Mouse (Mus musculus) intestine, embryonic 14.5 days (tissue): ENCODE results near the gene Slc44a3. TPM values are rescaled to one million over a fixed set of nuclear protein-coding genes. Genes with fewer than 3 reads are reported as not detected.
A peak's percentile ranks its signal among the peaks of the same experiment; 100 is the strongest.

Experiments
- ATAC-seq: fragments of 200-750 bp; cut with Nextera tagmentation; replicated peaks from 2 replicates; pipeline ENCODE4 v1.8.0; 2017; ENCODE audit warnings: low read depth, moderate number of reproducible peaks, moderate TSS enrichment, moderate library complexity; ENCODE audit not compliant: low FRiP score, low TSS enrichment
- DNase-seq: peaks from one replicate; pipeline ENCODE4 v3.0.0-alpha.2; 2018; ENCODE audit warnings: low spot score
- H3K27ac ChIP-seq: fragments of 300-500 bp; sonication (generic); 2 replicates; pipeline ENCODE4 v1.5.1; 2014; ENCODE audit warnings: low read depth, mild to moderate bottlenecking, control low read depth
- H3K27me3 ChIP-seq: fragments of 300-500 bp; sonication (generic); replicated peaks from 2 replicates; pipeline ENCODE4 v1.6.1; 2014; ENCODE audit warnings: low read length, control low read depth; ENCODE audit not compliant: control insufficient read depth, insufficient read depth
- H3K36me3 ChIP-seq: fragments of 300-500 bp; sonication (generic); 2 replicates; pipeline ENCODE4 v1.6.1; 2014; ENCODE audit warnings: low read length, control low read depth; ENCODE audit not compliant: control insufficient read depth, insufficient read depth
- H3K4me1 ChIP-seq: fragments of 300-500 bp; sonication (generic); replicated peaks from 2 replicates; pipeline ENCODE4 v1.6.1; 2014; ENCODE audit warnings: low read length, control low read depth, mixed read lengths; ENCODE audit not compliant: control insufficient read depth, insufficient read depth
- H3K4me2 ChIP-seq: fragments of 300-500 bp; sonication (generic); 2 replicates; pipeline ENCODE4 v1.6.1; 2014; ENCODE audit warnings: low read length
- H3K4me3 ChIP-seq: fragments of 300-500 bp; sonication (generic); 2 replicates; pipeline ENCODE4 v1.5.1; 2014; ENCODE audit warnings: low read depth, low read length, control low read depth, mixed read lengths
- H3K9ac ChIP-seq: fragments of 300-500 bp; sonication (generic); 2 replicates; pipeline ENCODE4 v1.6.1; 2014; ENCODE audit warnings: mild to moderate bottlenecking, low read length
- H3K9me3 ChIP-seq: fragments of 300-500 bp; sonication (generic); 2 replicates; pipeline ENCODE4 v1.6.1; 2016; ENCODE audit warnings: low read length, control low read depth; ENCODE audit not compliant: control insufficient read depth
- WGBS: fragments of 180-500 bp; shearing (Covaris S2); extraction: QIAGEN DNeasy Blood & Tissue Kit; methylation state at CpG from one replicate; pipeline ENCODE4 v1.1.7; 2014; 5-methylcytosine and 5-hydroxymethylcytosine counted together
- polyA plus RNA-seq: library from polyadenylated mRNA; unstranded; fragments of >200 nt; fragmentation: Nextera tagmentation; extraction: Ambion mirVana; gene quantifications from 2 replicates; pipeline ENCODE4 v1.2.1, GENCODE M21; 2014

Slc44a3 gene
- polyA plus RNA-seq, 1 experiment from 2014 or later: 34.4 TPM

GRCm38 (mm10) chr3:121449527-121449926 is 82.7 kb downstream of the Slc44a3 start:
- no peak for DNase-seq
- WGBS: 58% methylated on average over 8 of the region's 8 CpGs

GRCm38 (mm10) chr3:121448606-121449005 is 83.6 kb downstream of the Slc44a3 start:
- H3K27me3 ChIP-seq: no peaks in the 10 kb centered on the region
- H3K4me2 ChIP-seq: no peak overlapping the region
- peaks cover 42% of the 10 kb centered on the region for H3K36me3 ChIP-seq
- peaks cover 3% of the 10 kb centered on the region; the same call in 1 of the 2 replicates for H3K9me3 ChIP-seq
- WGBS: 74% methylated on average over 8 of the region's 8 CpGs
- no peak; the same call in 1 of the 2 replicates for ATAC-seq
- H3K4me1 ChIP-seq: peaks cover 16% of the 10 kb centered on the region
- no peak overlapping the region for H3K9ac ChIP-seq
- no peak overlapping the region for H3K4me3 ChIP-seq
- H3K27ac ChIP-seq: no peak overlapping the region
- DNase-seq: no peak

More at GRCm38 (mm10) chr3:121449527-121449926, 82.7 kb downstream of the Slc44a3 start:
- ATAC-seq: peak; percentile 26
- peaks cover 3% of the 10 kb centered on the region; the same call in 1 of the 2 replicates for H3K9me3 ChIP-seq
- H3K4me3 ChIP-seq: no peak overlapping the region
- H3K27ac ChIP-seq: 0 out of 2 replicates have a peak overlapping the region, but pooled peaks have one; percentile 7
- H3K27me3 ChIP-seq: no peaks in the 10 kb centered on the region
- H3K4me1 ChIP-seq: peaks cover 16% of the 10 kb centered on the region
- H3K4me2 ChIP-seq: no peak overlapping the region
- peaks cover 47% of the 10 kb centered on the region for H3K36me3 ChIP-seq
- no peak overlapping the region for H3K9ac ChIP-seq

- Histone ChIP-seq H3K4me1 (peaks cover 16% of the 10 kb centered on the region), H3K4me3 (no peak overlapping the region), H3K9me3 (peaks cover 3% of the 10 kb centered on the region; the same call in 1 of the 2 replicates), H3K27ac (no peak overlapping the region), H3K36me3 (peaks cover 42% of the 10 kb centered on the region), H3K9ac (no peak overlapping the region), H3K27me3 (no peaks in the 10 kb centered on the region), H3K4me2 (no peak overlapping the region)
- DNase-seq (no peak), ATAC-seq (no peak; the same call in 1 of the 2 replicates)
- WGBS: 48% methylated on average over 11 of the region's 11 CpGs
Measured at GRCm38 (mm10) chr3:121448029-121448468, 84.2 kb downstream of the Slc44a3 start.

- H3K4me2 ChIP-seq: no peak overlapping the region
- no peak overlapping the region for H3K27ac ChIP-seq
- no peak overlapping the region for H3K4me3 ChIP-seq
- no peaks in the 10 kb centered on the region for H3K27me3 ChIP-seq
- ATAC-seq (no peak), DNase-seq (no peak)
- peaks cover 38% of the 10 kb centered on the region for H3K36me3 ChIP-seq
- H3K9ac ChIP-seq: no peak overlapping the region
- peaks cover 3% of the 10 kb centered on the region; the same call in 1 of the 2 replicates for H3K9me3 ChIP-seq
- H3K4me1 ChIP-seq: peaks cover 21% of the 10 kb centered on the region
- WGBS: 62% methylated on average over 8 of the region's 8 CpGs
Measured at GRCm38 (mm10) chr3:121446454-121446853, 85.8 kb downstream of the Slc44a3 start.

- H3K36me3 ChIP-seq: peaks cover 30% of the 10 kb centered on the region
- peaks cover 3% of the 10 kb centered on the region; the same call in 1 of the 2 replicates for H3K9me3 ChIP-seq
- no peak overlapping the region for H3K9ac ChIP-seq
- 94% methylated on average over 6 of the region's 6 CpGs for WGBS
- H3K27ac ChIP-seq: no peak overlapping the region
- H3K4me2 ChIP-seq: no peak overlapping the region
- peaks cover 32% of the 10 kb centered on the region for H3K4me1 ChIP-seq
- ATAC-seq (no peak), DNase-seq (no peak)
- H3K4me3 ChIP-seq: no peak overlapping the region
- H3K27me3 ChIP-seq: no peaks in the 10 kb centered on the region
Measured at GRCm38 (mm10) chr3:121444414-121444813, 87.8 kb downstream of the Slc44a3 start.

GRCm38 (mm10) chr3:121443861-121444271 is 88.3 kb downstream of the Slc44a3 start:
- no peak overlapping the region for H3K4me3 ChIP-seq
- no peak overlapping the region for H3K27ac ChIP-seq
- no peaks in the 10 kb centered on the region for H3K27me3 ChIP-seq
- peaks cover 32% of the 10 kb centered on the region for H3K4me1 ChIP-seq
- no peak for DNase-seq
- H3K36me3 ChIP-seq: peaks cover 29% of the 10 kb centered on the region; the same call in 1 of the 2 replicates
- ATAC-seq: no peak
- H3K4me2 ChIP-seq: no peak overlapping the region
- no peak overlapping the region for H3K9ac ChIP-seq
- 69% methylated on average over 4 of the region's 4 CpGs for WGBS
- H3K9me3 ChIP-seq: peaks cover 3% of the 10 kb centered on the region; the same call in 1 of the 2 replicates

- Histone ChIP-seq H3K4me1 (peaks cover 34% of the 10 kb centered on the region), H3K27me3 (no peaks in the 10 kb centered on the region), H3K27ac (no peak overlapping the region), H3K36me3 (peaks cover 28% of the 10 kb centered on the region; the same call in 1 of the 2 replicates), H3K9ac (no peak overlapping the region), H3K9me3 (peaks cover 3% of the 10 kb centered on the region; the same call in 1 of the 2 replicates), H3K4me3 (no peak overlapping the region), H3K4me2 (no peak overlapping the region)
- 84% methylated on average over 5 of the region's 5 CpGs for WGBS
- no peak for DNase-seq
- ATAC-seq: no peak
Measured at GRCm38 (mm10) chr3:121442288-121442687, 89.9 kb downstream of the Slc44a3 start.

- Histone ChIP-seq H3K27ac (no peak overlapping the region), H3K9me3 (peaks cover 3% of the 10 kb centered on the region; the same call in 1 of the 2 replicates), H3K4me2 (no peak overlapping the region), H3K36me3 (peaks cover 30% of the 10 kb centered on the region; the same call in 1 of the 2 replicates), H3K9ac (no peak overlapping the region), H3K4me1 (peaks cover 40% of the 10 kb centered on the region), H3K27me3 (no peaks in the 10 kb centered on the region), H3K4me3 (no peak overlapping the region)
- no peak for DNase-seq
- ATAC-seq: no peak
- 80% methylated on average over 12 of the region's 12 CpGs for WGBS
Measured at GRCm38 (mm10) chr3:121441504-121441903, 90.7 kb downstream of the Slc44a3 start.

- Histone ChIP-seq H3K4me2 (no peak overlapping the region), H3K9me3 (peaks cover 2% of the 10 kb centered on the region; the same call in 1 of the 2 replicates), H3K27me3 (no peaks in the 10 kb centered on the region), H3K9ac (no peak overlapping the region), H3K27ac (no peak overlapping the region), H3K4me3 (no peak overlapping the region), H3K36me3 (peaks cover 33% of the 10 kb centered on the region; the same call in 1 of the 2 replicates), H3K4me1 (peaks cover 51% of the 10 kb centered on the region)
- ATAC-seq (no peak), DNase-seq (no peak)
- 69% methylated on average over 11 of the region's 11 CpGs for WGBS
Measured at GRCm38 (mm10) chr3:121439623-121440161, 92.5 kb downstream of the Slc44a3 start.
